Mouse (Mus musculus): ENCODE measurements around the gene Arhgef26.

- TF ChIP-seq CTCF (IDR thresholded peaks at IDR 0.05; ENCODE audit: low read depth, low read length) (no peak), POLR2AphosphoS5 (IDR thresholded peaks at IDR 0.05; ENCODE audit: insufficient replicate concordance, low read depth, low read length) (no peak)
Observed at GRCm38 (mm10) chr3:62464276-62464675, 126.1 kb downstream of the Arhgef26 start.

Measured in G1E (cell line).